Mouse (Mus musculus): ENCODE data around the gene Epb41l2.

DNA sequence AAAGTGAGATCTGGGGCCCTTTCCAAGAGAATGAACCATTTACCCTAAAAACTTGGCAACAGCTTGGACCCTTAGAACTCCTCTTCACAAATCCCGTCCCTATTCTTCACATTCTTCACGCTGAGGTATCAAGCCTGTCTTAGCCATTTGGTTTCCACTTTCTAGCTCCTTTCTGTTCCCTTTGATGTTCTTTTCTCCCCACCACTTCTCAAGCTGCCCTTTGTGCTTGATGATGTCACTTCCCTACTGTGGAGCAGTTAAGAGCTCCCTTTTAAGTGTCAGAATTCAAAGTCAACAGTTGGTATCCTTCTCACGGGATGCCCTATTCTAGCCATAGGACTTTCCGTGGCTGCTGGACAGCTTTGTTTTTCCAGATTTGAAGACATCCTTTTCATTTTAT lies 27.7 kb downstream of the Epb41l2 start:
- TF ChIP-seq CTCF (IDR thresholded peaks at IDR 0.05; ENCODE audit: insufficient read depth, low read length) (no peak), POLR2A (IDR thresholded peaks at IDR 0.05; ENCODE audit: borderline replicate concordance, extremely low read depth, low read depth, low read length) (no peak)
